Mouse (Mus musculus) megakaryocyte, adult 5-6 weeks (primary cell): ENCODE measurements around the gene Scyl2. TPM values are rescaled to one million over a fixed set of nuclear protein-coding genes. Genes with fewer than 3 reads are reported as not detected.
"Not testable (repeated sequence)": the region's sequence is repeated elsewhere in the genome, so short reads cannot be mapped to it uniquely, and the experiment has no call there.

Source experiments
- ATAC-seq: 2 replicates; pipeline ENCODE4 v1.8.0; 2016; ENCODE audit warnings: mild to moderate bottlenecking, inconsistent platforms; ENCODE audit not compliant: poor library complexity, severe bottlenecking
- total RNA-seq, 2 experiments: library from RNA; stranded (forward) in 1 of 2; stranded (reverse) in 1 of 2; fragments of 153-499, 151-499 nt in 1 of 2; fragments of 221-1000, 200-1000 nt in 1 of 2; gene quantifications; 2 replicates each; pipeline versions ENCODE4 v1.2.3 to v1.2.4; 2015 to 2017

Scyl2 gene
- total RNA-seq (2015) = 28.4 and 30.3 TPM in 2 replicates
- total RNA-seq (2017) = 32.8 and 33.6 TPM in 2 replicates

DNA sequence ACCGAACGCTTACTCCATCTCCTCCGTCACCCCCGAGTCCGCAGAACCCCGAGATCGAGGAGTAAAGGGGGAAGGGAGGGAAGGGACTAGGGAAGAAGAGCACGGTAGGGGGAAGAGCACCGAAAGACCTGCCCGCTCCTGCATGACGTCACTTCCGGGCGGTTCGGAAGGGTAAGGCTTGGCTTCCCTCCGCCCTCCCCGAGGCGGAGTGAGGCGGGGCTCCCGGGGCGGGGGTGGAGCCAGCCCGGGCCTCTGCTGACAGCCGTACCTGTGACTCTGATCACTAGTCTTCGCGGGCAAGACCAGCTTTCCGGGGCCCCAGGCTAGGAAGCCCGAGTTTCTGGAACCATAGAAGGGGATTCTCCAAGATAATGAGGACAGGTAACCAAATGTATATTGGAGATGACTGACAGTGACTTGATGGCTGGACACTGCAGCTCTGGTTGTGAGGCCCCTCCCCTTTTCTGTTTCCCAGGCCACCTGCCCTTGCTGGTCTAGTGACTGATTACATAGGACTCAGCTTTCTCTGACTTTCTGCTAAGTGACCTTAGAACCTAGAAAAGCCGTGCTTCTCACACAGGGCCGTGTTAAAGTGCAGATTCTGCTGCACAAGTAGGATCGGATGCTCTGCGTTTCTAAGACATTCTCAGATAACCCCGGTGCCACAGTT is at the start of gene Scyl2:
Gene Scyl2, minus strand, starts transcription at position 147 of the 670 bp plus-strand sequence.
- ATAC-seq = peak; percentile 95

DNA sequence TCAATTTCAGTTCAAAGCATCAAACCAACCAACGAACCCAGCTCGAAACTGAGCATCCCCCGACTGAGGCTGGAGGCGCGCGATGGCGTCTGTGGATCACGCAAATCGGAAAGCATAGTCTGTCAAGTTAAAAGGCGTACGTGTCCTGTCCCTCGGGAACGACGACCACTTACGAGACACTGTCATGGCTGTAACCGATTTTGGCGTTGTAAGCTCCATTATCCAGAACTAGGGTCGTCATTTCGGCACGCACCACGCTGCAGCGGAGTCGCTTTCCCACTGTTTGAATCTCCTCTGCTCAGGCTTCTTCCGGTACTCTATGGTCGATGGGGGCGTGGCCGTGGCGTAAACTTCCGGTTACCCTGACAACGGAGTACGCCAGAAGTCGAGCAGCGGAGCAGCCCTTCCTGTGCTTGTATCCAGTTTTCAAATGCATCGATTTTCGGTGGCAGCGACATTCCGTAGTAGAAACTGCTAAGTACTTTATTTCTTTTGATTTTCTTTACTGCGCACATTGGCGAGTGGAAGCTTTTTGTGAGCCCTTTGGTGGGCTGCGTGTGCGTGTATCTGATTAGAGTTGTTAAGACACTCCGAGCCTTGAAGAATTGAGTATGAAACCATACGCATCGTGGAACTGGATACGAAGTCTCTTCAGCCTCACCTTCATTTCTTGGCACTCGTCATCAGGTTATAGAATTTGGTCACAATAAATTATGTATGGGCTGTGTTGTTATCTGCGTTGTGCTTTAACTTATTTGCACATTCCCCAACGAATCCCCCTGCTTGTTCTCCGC is 46.1 kb upstream of the Scyl2 start, which contains the start of gene Actr6:
Gene Actr6, minus strand, starts transcription at position 295 of the 794 bp plus-strand sequence.
- peak; percentile 99 for ATAC-seq

DNA sequence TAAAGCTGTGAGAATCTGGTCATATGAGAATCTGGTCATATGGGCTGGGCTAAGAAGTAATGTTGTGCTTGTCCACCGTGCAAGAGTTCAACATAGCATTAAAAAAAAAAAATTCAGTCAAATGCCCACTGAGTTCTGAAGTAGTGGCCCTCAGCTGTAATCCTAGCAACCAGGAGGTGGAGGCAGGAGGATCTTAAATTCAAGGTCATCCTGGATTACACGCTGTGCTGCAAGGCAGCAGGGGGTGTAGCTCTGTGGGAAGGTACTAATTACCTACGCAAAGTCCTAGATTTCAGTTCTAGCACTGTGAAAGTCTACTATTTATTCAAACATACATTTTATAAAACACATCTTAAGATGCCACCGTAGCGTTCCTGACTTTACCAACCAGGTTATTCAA is 45.3 kb upstream of the Scyl2 start:
- ATAC-seq = 0 out of 2 replicates have a peak, but pooled peaks have one; percentile 2

DNA sequence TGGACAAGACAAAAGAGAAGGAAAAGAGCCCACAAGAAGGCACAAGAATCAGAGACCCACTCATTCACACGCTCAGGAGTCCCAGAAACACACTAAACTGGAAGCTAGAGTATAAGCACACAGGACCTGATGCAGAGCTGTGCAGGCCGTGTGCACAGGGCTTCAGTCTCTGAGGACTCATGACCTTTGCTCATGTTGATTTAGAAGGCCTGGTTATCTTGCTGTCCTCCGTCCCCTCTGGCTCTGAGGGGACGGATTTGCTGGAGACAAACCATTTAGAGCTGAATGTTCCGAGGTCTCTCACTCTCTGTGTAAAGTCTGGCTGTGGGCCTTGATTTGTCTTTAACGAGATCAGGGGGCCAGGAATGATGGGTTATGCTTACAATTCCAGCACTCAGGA is 44.3 kb upstream of the Scyl2 start:
- no peak for ATAC-seq

DNA sequence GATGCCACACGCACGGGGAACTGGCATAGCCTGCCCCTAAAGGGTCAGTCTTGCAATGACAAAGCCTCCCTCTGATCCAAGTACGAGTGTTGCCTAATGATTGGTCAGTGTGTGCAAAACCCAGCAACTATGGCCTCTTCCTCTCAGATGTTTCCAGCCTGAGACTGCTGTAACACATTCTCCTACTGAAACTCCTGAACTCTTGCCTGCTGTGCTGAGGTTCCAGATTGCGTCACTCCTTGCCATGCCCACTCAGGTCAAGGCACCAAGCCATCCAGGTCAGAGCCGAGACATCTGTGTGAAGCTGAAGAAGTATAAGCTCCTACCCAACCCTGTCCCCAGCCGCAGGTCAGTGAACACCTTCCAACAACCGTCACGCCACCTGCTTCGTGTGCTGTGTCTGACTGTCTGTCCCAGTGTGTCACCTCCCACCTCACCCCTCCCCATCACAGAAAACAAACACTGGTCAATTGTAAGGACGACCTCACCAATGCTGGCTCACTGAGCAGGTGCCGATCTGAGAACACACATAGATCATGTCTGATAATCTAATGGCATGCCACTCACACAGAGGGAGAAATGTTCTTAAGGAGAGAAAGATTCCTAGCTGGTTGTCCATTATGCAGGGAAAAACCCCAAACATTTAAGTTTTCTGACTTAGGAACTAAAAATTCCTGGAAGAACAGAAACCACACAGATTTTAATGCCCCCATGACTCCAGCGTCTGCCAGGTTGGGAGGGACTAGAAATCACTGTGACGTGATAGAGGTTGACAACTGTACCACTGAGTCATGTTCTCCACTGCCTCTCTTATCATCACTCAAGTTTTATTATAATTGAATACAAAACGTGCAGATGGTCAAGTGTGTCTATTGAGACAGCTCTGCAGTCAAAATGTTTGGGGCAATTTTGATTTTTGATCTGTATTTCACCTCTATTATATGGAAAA is 36.4 kb upstream of the Scyl2 start:
- peak; percentile 66 for ATAC-seq

DNA sequence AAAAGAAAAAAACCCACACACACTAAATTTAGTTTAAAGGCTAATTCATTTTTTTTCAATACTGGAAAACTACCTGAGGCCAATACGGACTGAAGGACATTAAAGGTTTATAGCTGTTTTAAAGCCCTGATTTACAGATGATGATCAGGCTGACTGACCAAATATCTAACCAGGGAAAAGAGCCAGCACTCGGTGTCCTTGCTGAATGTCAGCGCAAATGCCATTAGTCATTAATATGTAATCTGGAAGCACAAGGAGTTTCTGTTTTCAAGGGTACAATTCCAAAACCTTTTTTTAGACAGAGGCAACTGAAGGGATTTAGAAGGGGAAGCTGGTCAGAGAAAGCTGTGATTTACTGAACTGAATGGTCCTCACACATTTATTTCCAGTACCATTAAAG is 34.7 kb upstream of the Scyl2 start:
- ATAC-seq = no peak

DNA sequence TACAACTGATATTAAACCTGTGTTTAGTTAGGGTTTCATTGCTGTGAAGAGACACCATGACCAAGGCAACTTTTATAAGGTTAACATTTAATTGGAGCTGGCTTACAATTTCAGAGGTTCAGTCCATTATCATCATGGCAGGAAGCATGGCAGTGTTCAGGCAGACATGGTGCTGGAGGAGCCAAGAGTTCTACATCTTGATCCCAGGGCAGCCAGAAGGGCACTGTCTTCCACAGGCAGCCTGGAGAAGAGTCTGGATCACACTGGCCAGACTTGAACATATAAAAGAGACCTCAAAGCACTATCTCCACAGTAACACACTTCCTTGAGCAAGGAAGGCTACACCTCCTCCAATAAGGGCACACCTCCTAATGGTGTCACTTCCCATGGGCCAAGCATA is 34.2 kb upstream of the Scyl2 start:
- no peak for ATAC-seq

DNA sequence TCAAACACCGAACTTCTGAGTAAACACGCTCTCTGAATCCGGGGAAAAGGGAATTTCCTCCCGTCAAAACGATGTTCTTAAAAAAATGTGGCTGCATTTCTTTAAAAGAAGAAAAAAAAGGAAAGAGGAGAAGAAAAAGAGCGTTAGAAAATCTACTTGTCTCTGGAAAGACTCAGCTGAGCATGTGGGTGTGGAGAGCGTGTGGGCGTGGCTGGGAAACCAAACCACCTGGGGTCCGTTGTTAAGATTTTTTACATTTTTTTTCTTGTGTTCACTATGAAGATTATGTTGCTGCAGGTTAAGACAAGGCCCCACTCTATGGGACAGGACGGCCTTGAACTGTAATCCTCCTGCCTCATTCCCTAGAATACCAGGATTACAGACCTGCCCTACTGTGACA is 28.8 kb upstream of the Scyl2 start:
- ATAC-seq = no peak

DNA sequence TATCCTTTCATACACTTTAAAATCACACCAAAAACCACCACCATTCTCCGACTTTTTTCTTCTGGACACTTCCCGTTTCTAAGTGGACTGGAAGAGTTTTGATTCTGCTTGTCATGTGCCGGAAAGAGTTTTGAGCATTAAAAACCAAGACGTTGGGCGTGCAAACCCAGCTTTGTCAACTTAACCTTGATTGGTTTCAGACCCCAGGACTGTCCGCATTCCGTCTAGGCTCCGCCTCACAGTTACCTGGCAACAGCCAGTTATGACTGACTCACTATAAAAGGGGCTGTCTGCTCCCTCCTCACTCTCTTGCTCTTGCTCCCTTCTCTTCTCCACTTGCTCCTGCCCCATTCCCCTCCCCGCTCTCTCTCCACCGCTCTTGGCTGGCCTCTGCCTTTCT is 22.6 kb upstream of the Scyl2 start:
- peak; percentile 60 for ATAC-seq

DNA sequence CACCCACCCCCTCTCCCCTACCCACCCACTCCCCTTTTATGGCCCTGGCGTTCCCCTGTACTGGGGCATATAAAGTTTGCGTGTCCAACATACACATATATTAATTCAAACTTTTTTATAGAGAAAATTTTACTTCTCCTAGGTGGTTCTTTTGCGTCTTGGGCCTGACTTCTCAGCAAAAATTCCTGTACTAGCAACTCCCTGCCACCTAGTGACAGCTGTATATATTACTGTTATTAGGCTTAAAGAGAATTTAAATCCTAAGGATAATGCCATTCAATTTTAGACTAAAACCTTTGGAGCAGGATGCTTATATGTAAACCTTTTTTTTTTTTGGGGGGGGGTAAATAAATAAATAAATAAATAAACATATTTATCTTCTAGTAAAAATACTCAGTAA is 21.3 kb upstream of the Scyl2 start:
- ATAC-seq = no peak

DNA sequence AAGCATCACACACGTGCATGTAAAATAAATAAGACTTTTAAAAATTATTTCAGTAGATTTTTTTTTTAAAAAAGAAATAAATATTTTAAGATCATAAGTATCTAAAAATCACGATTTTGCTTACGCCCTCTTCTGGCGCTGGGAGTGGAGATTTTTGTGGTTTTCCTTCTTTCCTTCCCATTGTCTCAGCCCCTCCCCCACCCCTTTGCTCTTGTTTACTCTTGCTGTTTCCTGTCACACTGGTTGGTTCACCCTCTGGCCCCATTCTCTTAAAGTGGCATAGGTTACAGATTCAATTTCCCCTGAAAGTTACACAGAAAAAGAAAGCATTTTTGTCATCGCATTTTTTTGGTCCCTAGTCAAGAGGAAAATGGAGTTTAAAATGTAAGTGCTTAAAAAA is 17.0 kb upstream of the Scyl2 start:
- ATAC-seq = peak; percentile 76

DNA sequence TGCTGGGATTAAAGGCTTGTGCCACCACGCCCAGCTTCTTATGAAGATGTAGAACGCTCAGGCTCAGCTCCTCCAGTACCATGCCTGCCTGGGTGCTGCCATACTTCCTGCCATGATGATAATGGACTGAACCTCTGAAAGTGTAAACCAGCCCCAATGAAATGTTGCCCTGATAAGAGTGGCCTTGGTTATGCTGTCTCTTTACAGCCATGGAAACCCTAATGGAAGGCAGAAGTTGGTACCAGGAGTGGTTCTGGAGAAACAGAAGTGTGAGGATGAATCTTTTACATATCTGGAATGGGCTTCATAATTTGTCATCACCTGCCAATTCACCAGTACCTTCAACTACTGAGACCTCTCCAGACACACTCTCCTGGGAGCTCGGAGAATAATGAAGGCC is 11.9 kb upstream of the Scyl2 start:
- no peak for ATAC-seq

DNA sequence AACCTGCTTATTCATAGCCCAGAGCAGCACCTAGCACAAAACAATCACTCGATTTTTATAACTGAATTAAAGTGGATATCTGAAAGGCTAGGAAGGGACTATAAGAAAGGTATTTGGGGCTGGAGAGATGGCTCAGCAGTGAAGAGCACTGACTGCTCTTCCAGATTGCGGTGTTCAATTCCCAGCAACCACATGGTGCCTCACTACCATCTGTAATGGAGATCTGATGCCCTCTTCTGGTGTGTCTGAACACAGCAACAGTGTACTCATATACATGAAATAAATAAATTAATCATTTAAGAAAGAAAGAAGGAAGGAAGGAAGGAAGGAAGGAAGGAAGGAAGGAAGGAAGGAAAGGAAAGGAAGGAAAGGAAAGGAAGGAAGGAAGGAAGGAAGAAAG is 10.2 kb upstream of the Scyl2 start:
- ATAC-seq = not testable (repeated sequence)

DNA sequence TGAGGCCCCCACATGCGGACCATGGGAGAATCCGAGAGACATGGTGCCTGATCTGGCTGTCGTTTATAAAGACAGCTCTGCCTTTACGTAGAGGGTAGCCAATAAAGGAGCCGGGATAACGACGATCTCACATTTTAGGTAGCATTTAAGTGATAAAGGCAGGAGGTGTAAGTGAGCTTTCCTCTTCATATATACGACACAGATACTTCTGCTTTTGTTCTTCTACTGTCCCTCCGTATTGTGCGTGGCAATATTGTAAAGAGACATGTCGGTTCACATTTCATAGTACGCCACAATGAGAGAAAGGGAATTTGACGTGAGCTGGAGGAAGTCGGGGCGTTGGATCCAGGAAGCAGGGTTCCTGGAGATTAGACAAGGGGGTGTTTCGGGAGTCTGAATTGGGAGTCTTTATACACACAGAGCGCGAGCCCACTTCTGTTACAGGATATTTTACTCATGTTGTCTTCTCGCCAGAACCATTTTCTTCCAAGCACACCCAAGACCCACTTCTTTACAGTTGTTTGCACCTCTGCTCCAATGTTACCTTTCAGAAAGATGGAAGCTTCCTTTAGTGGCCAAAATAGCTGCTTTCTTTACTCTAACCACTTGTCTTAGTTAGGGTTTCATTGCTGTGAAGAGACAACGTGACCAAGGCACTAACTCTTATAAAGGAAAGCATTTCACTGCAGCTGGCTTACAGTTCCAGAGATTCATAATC is 9.3 kb upstream of the Scyl2 start:
- ATAC-seq = peak; percentile 66

DNA sequence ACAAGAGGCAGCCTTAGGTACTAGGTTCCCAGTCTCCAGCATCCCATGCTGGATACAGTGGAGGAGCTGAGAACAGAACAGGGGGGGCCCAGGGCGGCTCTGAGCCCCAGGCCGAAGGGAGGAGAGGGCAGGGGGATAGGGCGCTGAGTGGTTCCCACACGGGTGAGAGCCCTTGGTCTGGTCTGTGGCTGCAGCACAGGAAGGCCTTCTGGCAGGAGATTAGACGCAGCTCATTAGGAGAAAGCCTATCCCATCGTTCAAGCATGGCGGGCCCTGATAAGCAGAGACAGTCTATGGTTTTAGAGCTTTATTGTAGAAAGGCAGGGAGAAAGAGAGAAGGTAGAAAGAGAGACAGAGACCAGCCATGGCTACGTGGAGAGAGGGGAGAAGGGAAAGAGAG is 3.9 kb upstream of the Scyl2 start:
- ATAC-seq = no peak

DNA sequence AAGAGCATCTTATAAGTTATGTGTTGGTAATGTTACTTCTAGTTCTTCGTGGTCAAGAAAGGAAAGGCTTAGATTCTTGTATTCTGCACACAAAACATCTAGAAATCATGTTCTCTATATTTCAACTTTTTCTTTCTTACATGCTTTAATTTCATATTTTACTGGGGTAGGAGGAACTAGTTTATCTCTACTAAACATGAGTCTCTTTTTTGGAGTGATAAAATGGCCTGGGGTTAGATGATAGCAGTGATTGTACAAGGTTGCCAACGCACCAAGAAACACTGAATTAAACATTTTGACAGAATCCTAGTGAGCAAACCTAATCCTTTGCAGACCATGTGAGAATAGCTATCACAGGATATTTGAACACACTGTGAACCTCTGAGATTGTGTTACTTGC is 1.4 kb upstream of the Scyl2 start:
- ATAC-seq = no peak

DNA sequence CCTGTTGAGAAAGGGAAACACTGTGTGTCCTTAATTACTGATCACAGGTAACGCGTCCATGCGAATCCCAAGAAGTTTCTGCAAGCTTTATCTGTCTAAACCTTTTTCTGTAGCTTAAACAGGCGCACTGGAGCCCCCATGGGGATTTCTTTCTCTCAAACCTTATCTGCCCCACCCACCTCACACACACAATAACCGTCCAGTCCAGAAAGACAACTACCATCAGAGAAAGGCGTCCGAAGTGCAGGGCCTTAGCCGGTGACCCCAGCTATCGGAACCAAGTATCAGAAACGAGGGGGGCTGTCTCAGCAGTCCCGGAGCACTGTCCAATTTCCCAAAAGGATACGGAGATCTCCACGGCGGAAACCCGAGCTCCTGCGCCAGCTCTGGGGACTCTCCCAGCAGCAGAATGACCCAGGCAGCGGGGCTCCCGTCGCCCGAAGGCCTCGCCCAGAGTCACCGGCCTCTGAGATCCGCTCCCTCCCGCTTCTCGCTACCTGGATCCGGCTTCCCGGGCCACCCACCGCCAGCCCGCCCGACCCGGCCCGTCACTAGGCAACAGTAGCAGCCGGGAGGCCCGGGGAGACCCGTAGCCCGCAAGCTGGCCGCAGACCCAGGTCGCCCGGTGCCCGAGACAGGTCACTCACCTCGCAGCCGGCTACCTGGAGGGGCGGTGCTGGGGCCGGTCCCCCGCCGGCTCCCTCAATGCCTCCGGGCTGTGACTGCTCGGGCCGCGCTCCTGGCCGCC is 520 bp downstream of the Scyl2 start:
- ATAC-seq = peak; percentile 43

DNA sequence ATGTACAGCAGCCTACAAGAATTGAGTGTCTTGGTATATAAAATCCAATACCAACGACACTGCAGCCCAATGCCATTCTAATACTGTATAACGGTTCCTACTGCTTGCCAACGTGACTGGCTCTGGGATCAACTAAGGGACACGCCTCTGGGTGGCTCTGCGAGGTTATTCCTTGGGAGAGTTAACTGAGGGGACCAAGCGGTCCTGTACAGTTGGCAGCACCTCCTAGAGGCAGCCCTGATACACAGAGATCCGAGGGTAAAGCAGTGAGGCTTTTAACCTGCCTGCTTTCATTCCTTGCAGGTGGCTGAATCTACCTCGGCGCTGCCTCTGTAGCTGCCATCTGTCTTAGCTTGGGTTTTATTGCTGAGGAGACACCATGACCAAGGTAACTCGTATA is 3.1 kb downstream of the Scyl2 start:
- ATAC-seq = no peak

DNA sequence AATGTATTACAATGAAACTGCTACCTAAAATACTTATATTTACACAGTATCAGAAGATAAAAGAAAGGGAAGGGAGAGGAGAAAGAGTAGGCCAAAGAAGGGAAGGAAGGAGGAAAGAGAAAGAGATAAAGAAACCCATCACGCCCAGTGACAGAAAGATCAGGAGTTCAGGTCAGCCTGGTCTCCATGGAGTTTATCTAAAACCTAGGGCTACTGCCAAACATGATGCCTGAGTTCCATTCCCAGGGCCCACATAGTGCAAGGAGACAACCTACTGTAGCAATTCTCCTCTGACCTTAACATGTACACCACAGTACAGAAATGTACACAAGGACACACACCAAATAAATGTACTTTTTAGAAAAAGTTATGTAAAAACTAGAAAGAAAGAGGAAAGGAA is 3.9 kb downstream of the Scyl2 start:
- no peak for ATAC-seq

DNA sequence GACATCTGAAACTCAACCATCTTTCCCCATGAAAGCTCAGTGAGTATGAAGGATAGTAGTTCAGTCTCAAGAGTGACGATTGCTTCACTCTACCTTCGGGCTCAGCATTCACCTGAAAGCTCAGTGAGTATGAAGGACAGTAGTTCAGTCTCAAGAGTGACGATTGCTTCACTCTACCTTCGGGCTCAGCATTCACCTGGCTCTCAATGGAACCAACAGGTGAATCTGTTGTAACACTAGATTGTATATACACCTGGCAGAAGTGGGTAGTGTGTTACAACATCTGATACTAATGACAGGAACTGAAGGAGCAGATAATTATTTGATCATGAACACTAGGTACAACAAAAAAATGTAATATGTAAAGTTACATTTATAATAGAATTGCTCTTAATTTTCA is 4.4 kb downstream of the Scyl2 start:
- no peak for ATAC-seq
